Mouse (Mus musculus): Measurements from ENCODE around the gene Cbx1. TPM values are rescaled to one million over a fixed set of nuclear protein-coding genes. Genes with fewer than 3 reads are reported as not detected.
A peak's percentile ranks its signal among the peaks of the same experiment; 100 is the strongest.
"Not testable (repeated sequence)": the region's sequence is repeated elsewhere in the genome, so short reads cannot be mapped to it uniquely, and the experiment has no call there.

Cbx1 gene
- polyA plus RNA-seq, 1 experiment from 2014 or later, result 102 TPM

DNA sequence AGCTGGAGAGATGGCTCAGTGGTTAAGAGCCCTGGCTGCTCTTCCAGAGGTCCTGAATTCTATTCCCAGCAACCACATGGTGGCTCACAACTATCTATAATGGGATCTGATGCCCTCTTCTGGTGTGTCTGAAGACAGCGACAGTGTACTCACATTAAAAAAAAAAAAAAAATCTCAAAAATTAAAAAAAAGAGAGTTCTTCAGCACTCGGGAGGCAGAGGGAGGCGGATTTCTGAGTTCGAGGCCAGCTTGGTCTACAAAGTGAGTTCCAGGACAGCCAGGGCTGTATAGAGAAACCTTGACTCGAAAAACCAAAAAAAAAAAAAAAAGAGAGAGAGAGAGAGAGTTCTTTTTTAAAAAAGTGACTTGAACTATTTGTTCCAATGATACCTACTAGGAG lies 60.2 kb downstream of the Cbx1 start:
- H3K9ac ChIP-seq (replicated peaks); ATAC-seq (replicated peaks); H3K4me3 ChIP-seq; H3K9me3 ChIP-seq; H3K36me3 ChIP-seq; H3K27ac ChIP-seq (replicated peaks); H3K27me3 ChIP-seq: not testable (repeated sequence)
- WGBS, result 74% methylated on average over 5 of the region's 5 CpGs
- Histone ChIP-seq H3K4me2 (replicated peaks) (peak overlapping the region; percentile 58; the same call in 1 of the 2 replicates), H3K4me1 (peaks cover 12% of the 10 kb centered on the region)

DNA sequence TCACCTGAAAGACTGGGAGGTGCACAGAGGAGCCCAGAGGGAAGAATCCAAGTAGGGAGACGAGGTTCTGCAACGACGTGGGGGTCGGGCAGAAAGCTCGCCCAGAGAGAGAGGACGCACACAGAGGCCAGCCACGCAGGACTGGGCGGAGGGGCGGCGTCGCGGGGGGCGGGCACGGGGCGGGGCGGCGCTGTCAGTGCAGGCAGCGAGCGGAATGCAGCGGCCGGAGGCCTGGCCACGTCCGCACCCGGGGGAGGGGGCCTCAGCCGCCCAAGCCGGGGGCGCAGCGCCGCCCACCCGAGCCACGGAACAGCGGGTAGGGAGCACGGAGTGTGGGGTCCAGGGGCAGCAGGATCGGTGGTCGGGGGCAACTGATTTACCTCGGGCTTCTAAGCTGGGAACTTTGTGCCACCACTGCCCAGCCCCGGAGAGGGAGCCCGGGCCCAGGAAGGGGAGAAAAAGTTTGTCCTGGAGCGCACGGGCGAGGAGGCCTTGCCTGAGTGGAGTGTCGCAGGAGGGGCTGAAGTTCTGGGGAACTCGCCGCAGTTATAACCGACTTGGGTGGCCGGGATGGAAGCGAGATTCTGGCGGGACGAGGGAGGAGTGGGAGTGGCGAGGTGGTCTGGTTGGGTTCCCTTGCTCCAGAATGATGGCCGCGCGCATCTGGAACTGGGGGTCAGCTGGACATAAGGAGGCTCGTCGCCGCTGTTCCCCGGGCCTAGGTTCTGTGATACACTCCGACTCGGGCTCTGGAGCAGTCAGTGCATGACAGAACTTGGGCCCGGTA lies 60.9 kb downstream of the Cbx1 start, which contains the start of gene Copz2:
Gene Copz2 (plus strand): TSS at position 190 of the 787 bp plus-strand sequence.
- WGBS, result under 1% methylated on average over 59 of the region's 60 CpGs
- Histone ChIP-seq H3K9ac (replicated peaks) (peak within 1 kb of the TSS; percentile 36), H3K27me3 (no peaks in the 10 kb centered on the region), H3K4me1 (peaks cover 12% of the 10 kb centered on the region), H3K36me3 (no peaks in the 10 kb centered on the region), H3K4me3 (peak within 1 kb of the TSS; percentile 38), H3K27ac (replicated peaks) (no peak within 1 kb of the TSS), H3K9me3 (no peaks in the 10 kb centered on the region), H3K4me2 (replicated peaks) (peak within 1 kb of the TSS; percentile 58)
- ATAC-seq (replicated peaks), result peak; percentile 23; the same call in 1 of the 2 replicates

DNA sequence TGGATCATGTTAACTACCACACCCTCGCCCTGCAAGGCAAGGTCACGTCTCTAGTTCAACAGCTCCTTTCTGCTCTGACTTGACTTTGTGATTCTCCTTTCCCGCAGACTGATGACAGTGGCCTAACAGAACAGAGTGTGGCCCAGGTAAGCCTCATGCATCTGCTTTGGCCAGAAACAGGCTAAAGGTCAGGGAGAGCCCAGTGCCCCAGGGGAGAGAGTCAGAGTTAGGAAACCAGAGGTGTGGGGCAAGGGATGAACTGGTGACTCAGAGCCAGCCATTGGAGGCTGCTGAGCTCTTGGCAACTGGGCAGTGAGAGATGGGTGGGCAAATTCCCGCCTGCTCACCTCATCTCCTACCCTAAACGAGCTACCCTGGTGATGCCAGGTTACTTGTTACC lies 68.5 kb downstream of the Cbx1 start:
- Histone ChIP-seq H3K27ac (replicated peaks) (no peak overlapping the region), H3K4me1 (peaks cover 15% of the 10 kb centered on the region), H3K4me2 (replicated peaks) (no peak overlapping the region), H3K36me3 (no peaks in the 10 kb centered on the region), H3K9me3 (no peaks in the 10 kb centered on the region), H3K9ac (replicated peaks) (no peak overlapping the region), H3K4me3 (no peak overlapping the region), H3K27me3 (no peaks in the 10 kb centered on the region)
- WGBS, result 83% methylated on average over 5 of the region's 5 CpGs
- ATAC-seq (replicated peaks), result no peak

MicroRNAs encoded within 50 kb of the gene (microRNA counts, 519-probe panel; counts per million panel counts)
- 2,813 counts per million, percentile 66 among the panel's probes with 10 or more counts for microRNA mmu-miR-152

Small RNA genes lying within 50 kb of the gene (microRNA-seq; reads per million reads assigned to microRNA genes)
- 19.8 reads per million, percentile 32 among the genes with 10 or more reads in this experiment for gene Mir152

Other genes starting within 250 kb of the Cbx1 start
- gene Snx11, start 11.6 kb upstream of the Cbx1 start, polyA plus RNA-seq (2015; fragmentation: Nextera tagmentation; extraction: Ambion mirVana), result 45.4 and 45.8 TPM in 2 replicates
- gene Nfe2l1, start 40.8 kb downstream of the Cbx1 start, polyA plus RNA-seq (2015; fragmentation: Nextera tagmentation; extraction: Ambion mirVana), result 55.7 and 59.6 TPM in 2 replicates
- 12.2 and 13.5 TPM in 2 replicates for gene Copz2, start 60.7 kb downstream of the Cbx1 start, polyA plus RNA-seq (2015; fragmentation: Nextera tagmentation; extraction: Ambion mirVana)
- gene Cdk5rap3, start 127.4 kb downstream of the Cbx1 start, polyA plus RNA-seq (2015; fragmentation: Nextera tagmentation; extraction: Ambion mirVana), result 106 and 109 TPM in 2 replicates
- 0.17 TPM in 1 of 2 replicates, not detected in the other for gene Prr15l, start 139.0 kb downstream of the Cbx1 start, polyA plus RNA-seq (2015; fragmentation: Nextera tagmentation; extraction: Ambion mirVana)
- 20.7 and 21.5 TPM in 2 replicates for gene Pnpo, start 154.9 kb downstream of the Cbx1 start, polyA plus RNA-seq (2015; fragmentation: Nextera tagmentation; extraction: Ambion mirVana)
- gene Sp2, start 193.8 kb downstream of the Cbx1 start, polyA plus RNA-seq (2015; fragmentation: Nextera tagmentation; extraction: Ambion mirVana), result 14.9 and 16.1 TPM in 2 replicates
- gene Sp6, start 224.3 kb downstream of the Cbx1 start, polyA plus RNA-seq (2015; fragmentation: Nextera tagmentation; extraction: Ambion mirVana), result 0.10 and 0.43 TPM in 2 replicates
- gene Scrn2, start 240.8 kb downstream of the Cbx1 start, polyA plus RNA-seq (2015; fragmentation: Nextera tagmentation; extraction: Ambion mirVana), result 16.0 and 17.2 TPM in 2 replicates

Measured in forebrain, embryonic 15.5 days (tissue).